Mouse (Mus musculus) layer of hippocampus, adult 8-10 months (tissue): Measurements from ENCODE around the gene Ankrd6. TPM values are rescaled to one million over a fixed set of nuclear protein-coding genes. Genes with fewer than 3 reads are reported as not detected.

Experiments
- DNase-seq, 2 experiments: peaks; one replicate each; pipeline ENCODE4 v3.0.0; 2022; ENCODE audit warnings: low spot score in 2 of 2
- total RNA-seq, 4 experiments: library from RNA; stranded (reverse); gene quantifications; 2 replicates each; pipeline ENCODE4 v1.2.4; 2022

Gene Ankrd6
- total RNA-seq, 4 experiments from 2014 or later = 33.9 to 41.8 (median 34.3) TPM

DNA sequence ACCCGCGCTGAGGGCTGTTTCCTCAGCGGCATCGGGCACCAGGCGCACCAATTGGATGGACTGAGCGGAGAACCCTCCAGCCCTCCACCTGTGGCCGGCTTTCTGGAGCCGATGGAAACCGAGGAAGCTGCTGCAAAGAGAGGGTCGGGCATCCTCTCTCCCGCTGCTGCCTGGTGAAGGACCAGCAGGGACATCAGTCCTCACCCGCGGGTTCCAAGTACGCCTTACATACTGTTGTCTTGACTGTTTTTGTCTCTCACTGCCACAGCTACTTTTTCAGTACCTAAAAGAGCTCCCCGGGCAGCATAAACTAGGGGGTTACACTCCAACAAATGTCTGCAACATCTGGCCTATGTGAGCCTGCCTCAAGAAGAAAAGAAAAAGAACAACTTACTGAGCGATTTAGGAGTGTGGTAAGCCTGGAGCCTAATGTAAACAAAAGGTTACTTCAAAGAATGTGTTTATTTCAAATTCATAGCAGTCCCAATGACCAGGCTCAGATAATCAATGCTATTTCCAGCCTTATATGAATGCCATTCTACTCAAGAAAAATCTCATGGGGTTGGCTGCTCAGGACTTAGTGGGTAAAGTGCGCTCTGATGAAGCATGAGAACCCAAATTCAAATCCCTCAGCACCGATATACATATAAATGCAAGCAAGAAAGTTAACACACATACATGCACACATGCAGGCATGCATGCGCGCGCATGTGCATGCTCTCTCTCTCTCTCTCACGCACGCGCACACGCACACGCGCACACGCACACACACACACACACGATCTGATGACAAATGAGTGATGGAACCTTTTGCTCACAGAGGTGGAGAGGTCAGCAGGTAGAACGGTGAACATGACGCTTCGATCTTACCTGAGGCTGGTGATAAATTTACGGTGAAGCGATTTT lies 647 bp upstream of the Ankrd6 start:
- no peak for DNase-seq

DNA sequence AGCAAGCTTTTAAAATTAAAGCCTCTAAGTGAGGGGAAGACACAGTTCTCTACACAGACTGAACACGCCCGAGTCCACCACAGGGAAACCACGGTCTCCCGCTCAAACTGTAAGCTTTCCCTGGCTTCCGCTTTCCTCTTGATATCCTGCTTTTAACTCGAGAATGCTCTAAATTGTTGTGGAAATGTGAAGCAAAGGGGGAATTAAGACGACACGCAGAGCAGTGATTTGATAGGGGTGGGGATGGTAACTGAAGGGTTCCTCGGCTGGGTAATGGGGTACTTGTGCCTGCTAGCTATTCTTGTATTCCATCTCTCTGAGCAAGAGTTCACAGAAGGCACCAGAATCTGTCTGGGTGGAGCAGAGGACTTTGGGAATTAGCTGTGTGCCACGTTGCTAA lies 1.9 kb downstream of the Ankrd6 start:
- DNase-seq = no peak

DNA sequence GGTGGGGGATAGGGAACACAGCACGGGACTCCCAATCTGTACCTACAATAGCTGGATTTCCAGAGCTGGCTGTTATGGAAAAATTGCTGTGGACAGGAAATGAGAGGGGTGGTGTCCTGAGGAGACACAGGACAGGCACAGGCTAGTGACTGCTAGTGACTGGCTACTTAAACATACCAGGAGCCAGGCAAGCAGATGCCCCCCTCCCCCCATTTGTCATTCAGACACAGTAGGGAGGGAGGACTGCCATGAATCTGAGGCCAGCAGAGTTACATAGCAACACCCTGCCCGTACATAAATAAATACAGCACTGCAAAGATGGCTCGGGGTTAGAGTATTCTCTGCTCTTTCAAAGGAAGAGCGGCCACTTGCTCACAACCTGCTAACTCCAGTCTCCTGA lies 3.0 kb downstream of the Ankrd6 start:
- no peak for DNase-seq

DNA sequence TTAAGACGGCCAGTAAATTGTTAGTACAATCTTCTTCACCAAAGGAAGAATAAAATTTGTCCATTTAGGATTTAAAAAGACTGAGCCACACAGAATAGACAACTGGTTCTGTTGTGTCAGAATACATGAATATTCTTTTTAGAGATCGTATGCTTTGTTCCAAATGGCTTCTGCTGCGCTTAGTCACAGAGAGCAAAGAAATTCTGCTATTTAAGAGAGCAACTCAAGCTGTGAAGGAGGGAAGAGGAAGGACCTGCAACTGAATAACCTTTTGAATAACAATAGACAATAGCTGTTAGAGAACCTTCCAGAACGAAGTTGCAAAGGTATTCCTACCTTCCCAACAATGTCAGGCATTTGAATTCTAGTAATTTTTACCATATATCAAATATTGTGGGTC lies 9.7 kb downstream of the Ankrd6 start:
- DNase-seq = no peak

DNA sequence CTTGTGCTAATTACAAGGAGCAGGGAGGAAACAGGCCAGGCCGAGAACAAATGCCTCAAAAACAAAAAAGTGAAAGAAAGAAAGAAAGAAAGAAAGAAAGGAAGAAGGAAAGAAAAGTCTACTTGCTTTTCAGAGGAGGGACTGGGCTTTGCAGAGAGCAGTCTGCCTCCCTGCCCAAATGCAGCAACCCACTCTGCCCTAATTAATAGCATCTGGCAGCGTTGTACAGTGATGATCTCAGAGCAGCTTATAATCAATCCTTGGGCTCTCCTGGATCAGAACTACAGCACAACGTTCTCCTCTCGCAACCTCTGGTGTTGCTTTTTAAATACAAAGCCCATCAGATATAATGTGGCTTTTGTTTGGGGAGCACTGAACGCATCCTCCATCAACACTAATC lies 10.7 kb downstream of the Ankrd6 start:
- DNase-seq = no peak

DNA sequence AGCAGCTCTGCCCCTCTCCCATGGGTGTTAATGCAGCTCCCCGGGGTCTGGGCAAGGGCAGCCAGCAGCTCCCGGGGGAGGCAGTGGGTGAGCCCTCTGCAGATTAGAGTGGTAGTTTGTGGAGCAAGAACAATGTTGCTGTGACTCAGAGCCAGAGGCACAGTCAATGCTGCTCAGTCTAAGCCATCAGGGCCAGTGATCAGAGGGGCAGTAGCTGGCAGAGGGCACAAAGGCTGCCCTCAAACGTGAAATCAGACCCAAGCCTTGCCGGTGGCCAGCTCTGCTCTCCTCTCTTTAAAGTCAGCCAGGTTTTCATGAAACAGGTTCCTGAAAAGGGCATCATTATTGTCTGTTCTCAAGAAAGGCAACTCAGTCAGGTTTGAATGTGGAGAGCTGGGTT lies 11.1 kb downstream of the Ankrd6 start:
- DNase-seq = peak in 1 of 2 experiments; percentile 33

DNA sequence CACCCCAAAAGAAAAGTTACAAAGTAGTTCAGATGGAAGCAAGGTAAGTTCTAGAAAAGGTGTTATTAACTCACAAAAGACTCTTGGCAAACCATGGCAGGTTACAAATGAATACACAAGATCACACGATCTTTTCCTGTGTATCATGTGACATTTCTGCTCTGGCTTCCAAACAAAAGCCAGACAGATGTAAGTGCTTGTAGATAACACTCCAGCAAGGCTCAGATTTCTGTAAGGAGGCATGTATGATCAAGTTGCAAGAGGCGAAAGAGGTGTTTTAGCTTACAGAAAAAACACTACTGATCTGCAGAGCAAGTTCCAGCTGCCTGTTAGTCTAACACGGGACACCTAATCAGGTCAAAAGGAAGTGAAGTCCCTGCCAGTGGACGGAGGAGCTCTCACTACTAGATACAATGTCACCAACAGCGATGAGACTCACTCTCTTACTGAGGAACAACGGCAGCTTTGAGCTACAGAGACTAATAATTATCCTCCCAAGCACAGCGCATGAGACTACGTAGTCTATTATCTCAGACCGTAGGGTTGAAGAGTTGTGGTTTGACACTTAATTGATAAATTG lies 13.8 kb downstream of the Ankrd6 start:
- no peak for DNase-seq

DNA sequence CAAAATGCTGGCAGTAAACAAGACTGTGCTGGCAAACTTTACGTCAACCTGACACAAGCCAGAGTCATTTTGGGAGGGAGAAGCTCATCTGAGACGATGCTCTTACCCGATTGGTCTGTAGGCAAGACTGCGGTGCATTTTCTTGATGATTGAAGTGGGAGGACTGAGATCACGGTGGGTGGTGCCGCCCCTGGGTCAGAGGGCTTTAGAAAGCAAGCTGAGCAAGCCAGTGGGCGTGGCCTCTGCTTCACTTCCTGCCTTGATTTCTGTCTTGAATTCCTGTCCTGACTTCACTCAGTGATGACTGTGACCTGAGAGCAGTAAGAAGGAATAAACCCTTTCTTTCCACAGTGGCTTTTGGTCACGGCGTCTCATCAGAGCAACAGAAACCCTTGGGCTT lies 18.6 kb downstream of the Ankrd6 start:
- no peak for DNase-seq

DNA sequence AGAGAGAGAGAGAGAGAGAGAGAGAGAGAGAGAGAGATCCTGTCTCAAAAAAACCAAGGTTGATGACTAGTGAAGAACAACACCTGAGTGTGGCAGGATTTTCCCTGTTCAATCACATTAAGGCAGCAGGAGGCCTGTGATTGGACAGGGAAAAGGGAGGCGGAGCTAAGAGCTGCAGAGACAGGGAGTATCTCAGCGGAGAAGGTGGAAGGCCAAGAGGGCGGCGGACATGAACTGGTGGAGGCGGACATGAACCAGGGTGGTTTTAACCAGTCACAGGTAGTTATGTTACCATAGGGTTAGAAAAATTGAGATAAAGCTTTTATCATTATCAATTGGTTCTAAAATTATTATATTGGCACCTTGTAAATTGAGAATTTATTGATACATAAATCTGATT lies 20.9 kb downstream of the Ankrd6 start:
- no peak for DNase-seq

DNA sequence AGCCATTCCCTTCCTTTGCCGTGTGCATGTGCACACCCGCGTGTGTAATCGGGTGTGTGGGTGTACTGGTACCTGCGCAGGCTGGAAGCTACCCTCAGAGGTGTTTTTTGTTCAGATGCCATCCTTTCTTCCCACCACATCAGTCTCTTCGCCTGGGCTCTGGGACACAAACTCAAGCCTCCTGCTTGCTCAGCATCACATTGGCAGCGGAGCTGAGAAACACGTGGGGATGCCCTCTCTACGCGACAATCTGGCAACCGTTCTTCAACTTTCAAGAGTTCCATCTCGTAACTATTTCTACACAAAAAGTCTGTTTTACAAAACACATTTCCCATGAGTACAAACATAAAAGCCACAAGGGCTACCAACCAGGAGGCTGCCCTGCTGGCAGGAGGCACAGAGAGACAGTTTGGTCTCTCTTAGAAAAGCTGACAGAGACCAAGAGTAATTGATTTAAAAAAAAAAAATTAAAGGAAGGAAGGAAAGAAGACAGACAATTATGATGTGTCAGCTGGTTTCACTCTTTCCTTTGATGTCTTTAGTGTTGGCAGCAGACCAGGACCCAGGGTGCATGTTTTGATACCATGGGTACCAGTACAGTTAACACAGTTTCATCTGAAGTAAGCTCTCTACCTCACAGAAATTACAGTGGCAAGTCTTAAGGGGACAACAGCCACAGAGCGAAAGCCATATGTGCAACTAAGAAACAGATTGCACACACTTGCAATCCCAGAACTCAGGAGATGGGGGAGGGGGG lies 21.8 kb downstream of the Ankrd6 start:
- no peak for DNase-seq

DNA sequence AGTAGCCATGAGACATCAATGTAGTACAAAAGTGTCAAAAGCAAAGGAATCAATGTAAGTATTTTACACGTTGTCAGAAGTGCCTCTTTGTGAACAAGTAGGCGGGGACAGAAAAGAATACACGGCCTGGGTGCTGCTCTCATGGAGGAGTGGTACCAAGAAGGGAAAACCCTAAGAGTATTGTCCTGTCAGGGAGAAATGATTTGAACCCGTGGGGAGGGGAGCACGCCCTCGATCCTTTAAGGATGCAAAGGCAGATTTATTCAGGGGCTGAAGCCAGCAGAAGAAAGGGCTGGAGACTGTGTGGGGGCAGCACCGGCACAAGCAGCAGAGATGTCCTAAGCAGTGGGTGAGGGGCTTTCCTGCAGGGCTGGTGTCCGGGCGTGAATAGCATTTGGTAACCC lies 26.7 kb downstream of the Ankrd6 start:
- no peak for DNase-seq

DNA sequence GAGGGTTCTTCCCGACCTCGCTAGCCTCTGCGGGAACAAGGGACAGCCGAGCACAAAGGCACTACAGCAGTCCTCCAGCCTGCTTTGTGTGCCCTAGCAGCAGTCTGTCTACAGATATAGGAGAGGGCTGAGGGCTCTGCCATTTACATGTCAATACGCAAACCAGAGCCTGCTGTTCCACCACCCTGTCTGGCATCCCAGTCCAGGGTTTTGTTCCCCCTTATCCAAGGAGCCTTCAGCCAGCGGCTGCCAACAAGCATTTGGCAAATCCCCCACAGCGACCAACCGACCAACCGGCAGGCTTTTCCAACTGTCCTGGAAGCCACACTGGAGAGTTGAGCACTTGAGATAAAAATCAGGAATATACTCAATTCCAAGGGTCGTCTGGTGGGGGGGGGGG lies 27.2 kb downstream of the Ankrd6 start:
- DNase-seq = peak in 1 of 2 experiments; percentile 18

DNA sequence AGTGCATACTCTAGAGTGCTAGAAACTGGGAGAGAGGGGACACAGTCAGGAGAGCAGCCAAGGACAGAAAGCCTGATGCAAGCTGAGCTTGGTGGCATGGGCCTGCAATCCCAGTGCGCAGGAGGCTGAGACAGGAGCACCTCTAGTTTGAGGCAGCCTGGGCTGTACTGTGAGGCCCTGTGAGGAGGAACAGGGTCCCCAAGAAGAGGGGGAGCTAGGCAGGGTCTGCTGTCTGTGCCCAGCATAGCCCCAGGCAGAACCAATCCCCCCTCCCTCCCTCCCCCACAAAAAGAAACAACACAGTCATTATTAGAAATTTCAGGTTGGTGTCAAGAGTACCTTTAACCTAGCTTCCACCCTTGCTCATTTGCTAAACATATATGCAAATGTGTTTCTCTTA lies 27.8 kb downstream of the Ankrd6 start:
- no peak for DNase-seq

DNA sequence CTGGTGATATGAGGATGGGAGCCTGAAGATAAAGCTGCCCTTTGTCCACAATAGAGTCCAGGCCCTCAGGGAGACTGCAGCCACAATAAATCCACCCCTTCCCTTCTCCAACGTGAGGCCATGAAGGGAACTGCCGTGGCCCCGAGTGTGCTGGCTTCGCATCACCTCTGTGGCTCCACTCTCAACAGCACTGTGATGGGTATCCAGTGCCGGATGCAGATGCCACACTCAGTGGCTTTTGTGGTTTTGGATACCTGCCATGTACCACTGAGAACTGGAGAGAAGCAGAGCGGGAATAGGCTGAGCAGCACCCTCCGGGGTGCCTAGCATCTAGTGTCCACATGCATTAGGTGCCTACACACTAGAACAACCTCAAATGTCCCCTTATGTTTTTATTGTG lies 29.8 kb downstream of the Ankrd6 start:
- DNase-seq = no peak

DNA sequence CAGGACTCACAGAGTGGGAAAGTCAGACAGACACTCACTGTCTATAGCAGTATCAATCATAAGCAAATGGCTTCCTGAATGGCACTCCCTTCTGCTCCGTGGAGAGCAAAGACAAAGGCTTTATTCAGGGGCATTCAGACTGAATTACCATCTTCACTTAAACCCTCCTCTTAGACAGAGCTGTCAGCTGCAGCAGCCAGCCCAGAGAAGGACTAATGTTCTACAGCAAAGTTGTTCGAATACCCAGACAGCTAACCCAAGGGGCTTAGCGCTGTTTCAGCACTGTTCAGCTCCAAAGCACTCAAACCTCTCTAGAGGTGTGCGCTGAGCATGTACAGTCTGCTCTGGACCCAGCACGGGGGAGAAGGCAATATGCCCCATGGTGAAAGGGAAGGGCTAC lies 32.1 kb downstream of the Ankrd6 start:
- DNase-seq = no peak

DNA sequence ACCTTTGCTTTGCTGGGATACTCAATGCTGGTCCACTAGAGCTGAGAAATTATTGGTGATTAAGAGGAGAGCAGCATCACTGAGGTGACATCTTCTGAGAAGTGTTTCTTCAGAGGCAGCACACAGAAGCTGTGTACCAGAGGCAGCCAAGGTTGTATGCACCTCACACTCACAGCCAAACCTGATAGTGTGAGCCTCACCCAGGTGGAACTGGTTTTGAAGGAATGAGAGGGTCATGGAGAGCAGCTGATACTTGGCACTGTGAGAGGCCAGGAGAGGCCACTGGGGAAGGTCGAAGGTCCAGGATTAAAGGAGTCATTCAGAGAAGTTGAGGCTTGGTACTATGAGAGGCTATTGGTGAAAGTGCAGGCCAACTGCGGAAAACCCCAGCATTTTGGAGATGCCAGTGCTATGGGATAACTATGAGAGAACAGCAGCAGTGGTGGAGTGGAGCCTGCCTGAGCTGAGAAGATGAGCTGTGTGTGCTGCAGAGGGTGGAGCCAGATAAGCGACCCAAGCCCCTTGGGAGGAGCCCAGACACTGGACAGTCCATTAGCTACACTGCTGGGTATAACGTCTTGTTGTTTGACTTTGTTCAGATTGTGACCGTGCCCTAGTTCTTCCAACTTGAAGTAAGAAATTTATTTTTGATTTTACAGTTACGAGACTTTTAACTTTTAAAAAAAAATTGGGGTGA lies 33.8 kb downstream of the Ankrd6 start:
- no peak for DNase-seq

DNA sequence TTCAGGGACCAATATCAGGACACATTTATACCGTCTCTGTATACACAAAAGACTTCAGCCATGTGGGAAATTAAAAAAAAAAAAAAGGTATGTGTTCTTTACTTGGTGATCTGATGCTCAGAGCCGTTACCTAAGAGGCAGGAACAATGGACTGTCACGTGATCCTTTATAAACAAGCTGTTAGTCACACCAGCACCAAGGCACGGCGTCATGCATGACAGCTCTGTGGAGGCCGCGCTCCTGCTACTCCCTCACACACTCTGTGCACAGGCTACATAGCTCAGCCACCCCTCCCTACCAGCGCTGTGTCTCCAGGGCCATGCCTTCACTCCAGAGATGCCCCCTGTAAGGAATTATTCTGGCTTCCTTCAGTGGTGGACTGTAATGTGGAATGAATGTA lies 34.7 kb downstream of the Ankrd6 start:
- DNase-seq = no peak

DNA sequence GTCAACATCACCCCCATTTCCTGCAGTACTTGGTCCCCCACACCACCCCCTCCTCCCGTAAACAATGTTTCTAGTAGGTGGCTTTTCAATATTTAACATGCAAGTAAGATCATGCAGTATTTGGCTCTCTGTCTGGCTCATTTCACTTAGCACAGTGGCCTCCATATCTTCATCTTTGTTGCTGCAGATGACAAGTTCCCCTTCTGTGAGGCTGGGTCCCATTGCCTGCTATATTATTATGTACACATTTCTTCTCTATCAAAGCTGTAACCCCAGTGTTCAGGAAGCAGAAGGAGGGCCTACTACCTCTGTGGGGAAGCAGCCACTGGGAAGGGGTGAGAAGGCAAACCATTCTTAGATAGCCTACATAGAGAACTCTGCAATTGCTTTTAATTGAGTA lies 40.6 kb downstream of the Ankrd6 start:
- DNase-seq = no peak

DNA sequence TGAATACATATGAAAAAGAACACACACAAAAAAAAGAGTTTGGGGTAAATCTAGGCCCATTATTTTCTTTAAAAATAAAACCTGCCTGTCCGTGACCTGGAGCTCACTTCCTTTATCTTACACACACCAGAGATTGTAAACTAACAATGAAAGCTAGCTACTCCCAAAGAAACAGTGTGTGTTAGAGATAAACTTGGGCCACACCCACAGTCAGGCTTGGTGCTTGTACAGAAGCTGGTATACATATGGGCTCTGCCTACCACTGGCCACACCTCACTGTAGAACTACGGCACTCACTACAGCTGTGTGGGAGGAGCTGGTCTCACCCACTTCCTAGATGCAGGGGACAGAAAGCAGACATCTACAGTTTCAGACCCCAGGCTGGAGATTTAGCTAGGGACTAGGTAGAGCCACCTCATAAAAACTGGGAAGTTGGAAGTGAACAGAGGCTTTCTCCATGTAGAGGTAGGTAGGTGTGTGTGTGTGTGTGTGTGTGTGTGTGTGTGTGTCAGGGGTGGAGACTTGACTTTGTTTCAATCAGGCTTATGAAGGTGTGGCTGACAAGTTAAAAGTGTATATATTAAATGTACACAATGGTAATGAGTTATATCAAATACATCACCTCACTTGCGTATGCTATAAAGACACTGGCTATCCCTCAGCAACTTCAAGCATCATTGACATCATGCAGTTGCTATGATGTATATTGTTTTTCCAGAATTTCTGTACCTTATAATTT lies 41.2 kb downstream of the Ankrd6 start:
- no peak for DNase-seq

DNA sequence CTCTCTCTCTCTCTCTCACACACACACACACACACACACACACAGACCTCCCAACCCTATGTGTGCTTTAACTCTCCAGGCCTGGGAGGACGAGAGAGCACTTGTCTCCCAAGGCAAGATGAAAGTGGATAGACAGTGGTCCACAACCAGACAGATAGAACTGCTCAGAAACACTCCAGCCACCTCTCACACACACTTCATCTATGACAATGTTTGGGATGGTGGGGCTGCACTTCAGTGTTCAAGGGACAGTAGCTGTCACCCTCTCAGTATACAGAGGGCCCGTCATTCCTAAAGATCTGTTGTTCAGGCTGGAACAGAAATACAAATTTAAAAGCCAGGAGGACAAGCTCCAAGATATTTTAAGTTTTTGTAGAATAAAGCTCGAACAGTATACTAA lies 43.0 kb downstream of the Ankrd6 start:
- no peak for DNase-seq

DNA sequence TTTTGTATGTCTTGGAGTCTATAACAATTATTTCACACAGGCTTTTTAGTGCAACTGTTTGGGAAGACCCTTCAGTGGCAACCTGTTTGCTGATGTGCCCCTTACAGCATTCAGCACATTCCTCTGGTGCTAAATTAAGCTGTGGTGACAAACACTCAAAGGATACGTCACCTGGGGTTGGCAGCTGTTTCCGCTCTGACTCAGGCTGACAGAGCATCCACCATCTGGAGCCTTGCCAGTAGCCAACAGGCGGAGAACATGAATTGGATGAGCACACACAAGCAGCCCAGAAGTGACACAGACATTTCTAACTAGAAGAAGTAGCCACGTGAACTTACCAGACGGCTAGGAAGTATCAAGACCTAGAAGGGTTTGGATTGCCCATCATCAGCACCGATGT lies 44.0 kb downstream of the Ankrd6 start:
- DNase-seq = peak; percentile 57 to 71
